Mouse (Mus musculus): ENCODE measurements around the gene Samd14. TPM values are rescaled to one million over a fixed set of nuclear protein-coding genes. Genes with fewer than 3 reads are reported as not detected.
A peak's percentile ranks its signal among the peaks of the same experiment; 100 is the strongest.

Gene Samd14
- polyA plus RNA-seq, 1 experiment from 2014 or later = 35.4 TPM

DNA sequence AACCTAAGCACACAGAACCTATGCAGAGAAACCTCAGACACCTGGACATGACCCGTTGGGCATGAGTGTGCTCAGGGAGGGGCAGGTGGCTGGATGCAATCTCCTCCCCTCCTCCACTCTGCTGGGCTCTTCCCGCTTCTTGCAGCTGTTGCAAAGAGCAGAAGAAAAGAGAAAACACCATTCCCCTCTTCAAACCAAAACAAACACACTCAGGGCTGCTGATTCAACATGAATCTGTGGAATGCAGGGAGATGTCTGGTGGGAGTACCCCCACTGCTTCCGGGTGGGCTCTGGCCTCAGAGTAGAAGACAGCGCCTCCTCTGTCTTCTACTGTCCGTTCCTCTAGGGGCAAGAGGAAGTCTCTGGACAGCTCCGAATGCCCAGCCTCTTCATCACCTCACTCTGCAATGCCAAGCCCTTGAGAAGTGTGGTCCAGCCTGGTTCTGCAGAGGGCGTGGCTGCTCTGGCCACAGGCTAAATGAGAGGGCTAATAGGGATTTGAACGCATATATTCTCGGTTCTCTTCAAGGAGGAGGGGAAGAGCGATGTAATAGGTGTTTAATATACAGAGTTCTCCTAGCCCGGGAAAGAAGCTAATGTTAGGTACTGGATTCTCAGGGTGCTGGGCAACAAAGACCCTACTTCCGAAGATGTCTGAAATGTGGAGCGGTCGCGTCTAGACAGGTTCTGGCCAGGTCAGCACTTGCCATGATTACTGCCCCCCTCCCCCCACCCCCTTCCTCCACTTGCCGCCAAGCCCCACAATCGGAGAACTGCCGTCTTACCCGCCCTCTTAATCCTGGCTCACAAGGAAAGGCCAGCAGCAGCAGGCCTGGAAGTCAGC lies 65.7 kb downstream of the Samd14 start:
- H3K27me3 ChIP-seq = peaks cover 84% of the 10 kb centered on the region
- DNase-seq = no peak
- H3K27ac ChIP-seq = no peak overlapping the region

More for the DNA sequence above, 65.7 kb downstream of the Samd14 start:
- Histone ChIP-seq H3K4me2 (peak overlapping the region; percentile 63), H3K4me3 (replicated peaks) (peak overlapping the region; percentile 56), H3K9me3 (replicated peaks) (no peaks in the 10 kb centered on the region), H3K4me1 (replicated peaks) (peaks cover 27% of the 10 kb centered on the region), H3K9ac (peak overlapping the region; percentile 52; the same call in 1 of the 2 replicates), H3K36me3 (no peaks in the 10 kb centered on the region)
- 8% methylated on average over 19 of the region's 19 CpGs for WGBS (ENCODE audit: insufficient replicate concordance)
- ATAC-seq (ENCODE audit: low read depth) = no peak

Other genes starting within 250 kb of the Samd14 start
- not detected in 2 replicates for gene Tmem92, start 227.2 kb upstream of the Samd14 start, polyA plus RNA-seq (2015; fragmentation: Nextera tagmentation; extraction: Ambion mirVana)
- 83.0 and 85.6 TPM in 2 replicates for gene Col1a1, start 73.7 kb upstream of the Samd14 start, polyA plus RNA-seq (2015; fragmentation: Nextera tagmentation; extraction: Ambion mirVana)
- gene Hils1, start 42.3 kb upstream of the Samd14 start, polyA plus RNA-seq (2015; fragmentation: Nextera tagmentation; extraction: Ambion mirVana) = not detected in 2 replicates
- 0.21 and 0.28 TPM in 2 replicates for gene Sgca, start 33.6 kb upstream of the Samd14 start, polyA plus RNA-seq (2015; fragmentation: Nextera tagmentation; extraction: Ambion mirVana)
- gene Ppp1r9b, start 18.8 kb upstream of the Samd14 start, polyA plus RNA-seq (2015; fragmentation: Nextera tagmentation; extraction: Ambion mirVana) = 10.0 and 10.6 TPM in 2 replicates
- 5.8 and 8.6 TPM in 2 replicates for gene Pdk2, start 31.5 kb downstream of the Samd14 start, polyA plus RNA-seq (2015; fragmentation: Nextera tagmentation; extraction: Ambion mirVana)
- 1.8 and 1.9 TPM in 2 replicates for gene Itga3, start 66.9 kb downstream of the Samd14 start, polyA plus RNA-seq (2015; fragmentation: Nextera tagmentation; extraction: Ambion mirVana)
- gene Dlx3, start 110.2 kb downstream of the Samd14 start, polyA plus RNA-seq (2015; fragmentation: Nextera tagmentation; extraction: Ambion mirVana) = 0.03 TPM in 2 replicates
- gene Dlx4, start 136.4 kb downstream of the Samd14 start, polyA plus RNA-seq (2015; fragmentation: Nextera tagmentation; extraction: Ambion mirVana) = 0.09 TPM in 1 of 2 replicates, not detected in the other

Data from liver, embryonic 13.5 days (tissue).